Mouse (Mus musculus) gastrocnemius, adult 18-20 months (tissue): ENCODE measurements at regions not wholly inside any gene's neighbourhood (a gene's known extent, or its start where the extent isn't known, plus 50 kb on each side); places are given as distances from the start of the nearest gene placed in this dataset.
A peak's percentile ranks its signal among the peaks of the same experiment; 100 is the strongest.

ENCODE experiments used
- DNase-seq: peaks from one replicate; pipeline ENCODE4 v3.0.0; 2021; ENCODE audit warnings: low spot score

DNA sequence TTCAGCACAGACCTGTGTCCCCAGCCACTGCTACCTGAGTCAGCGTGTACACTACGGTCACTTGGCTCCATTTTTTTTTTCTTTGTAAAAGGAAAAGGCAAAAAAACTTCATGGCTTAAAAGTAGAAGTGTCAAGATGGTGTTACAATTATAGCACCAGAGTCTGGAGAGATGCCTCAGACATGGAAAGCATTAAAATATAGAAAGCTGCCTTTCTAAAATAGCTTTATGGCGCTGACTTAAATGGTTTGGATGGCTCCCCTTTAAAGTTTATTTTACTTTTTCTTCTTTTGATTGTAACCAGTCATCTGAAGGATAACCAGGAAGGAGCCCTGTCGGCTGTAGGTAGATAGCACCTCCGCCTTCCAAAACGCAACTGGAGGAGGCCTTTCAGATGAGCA lies 79.0 kb upstream of the Jade1 start:
- no peak for DNase-seq

- no peak for DNase-seq
Observed at GRCm38 (mm10) chr3:41472586-41472985, 82.9 kb upstream of the Jade1 start.

- DNase-seq, result no peak
Observed at GRCm38 (mm10) chr3:41469106-41469505, 86.4 kb upstream of the Jade1 start.

- DNase-seq, result no peak
Observed at GRCm38 (mm10) chr3:41467857-41468256, 87.7 kb upstream of the Jade1 start.

DNA sequence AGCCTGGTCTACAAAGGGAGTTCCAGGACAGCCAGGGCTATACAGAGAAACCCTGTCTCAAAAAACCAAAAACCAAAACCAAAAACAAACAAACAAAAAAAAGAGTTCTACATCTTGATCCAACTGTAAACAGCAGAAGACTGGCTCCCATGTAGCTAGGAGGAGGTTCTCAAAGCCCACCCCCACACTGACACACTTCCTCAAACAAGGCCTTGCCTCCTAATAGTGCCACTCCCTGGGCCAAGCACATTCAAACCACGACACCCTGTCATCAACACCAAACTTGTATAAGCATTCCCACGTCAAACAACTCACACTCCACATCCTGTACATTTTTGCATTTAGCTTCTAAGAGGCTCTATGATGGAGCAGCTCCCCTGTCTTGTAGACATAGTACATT lies 89.6 kb upstream of the Jade1 start:
- DNase-seq, result no peak

- DNase-seq, result peak; percentile 24
Observed at GRCm38 (mm10) chr3:41462953-41463644, 92.4 kb upstream of the Jade1 start.

- DNase-seq, result no peak
Observed at GRCm38 (mm10) chr3:41460131-41460530, 95.4 kb upstream of the Jade1 start.

- DNase-seq, result no peak
Observed at GRCm38 (mm10) chr3:41458156-41458555, 97.4 kb upstream of the Jade1 start.

DNA sequence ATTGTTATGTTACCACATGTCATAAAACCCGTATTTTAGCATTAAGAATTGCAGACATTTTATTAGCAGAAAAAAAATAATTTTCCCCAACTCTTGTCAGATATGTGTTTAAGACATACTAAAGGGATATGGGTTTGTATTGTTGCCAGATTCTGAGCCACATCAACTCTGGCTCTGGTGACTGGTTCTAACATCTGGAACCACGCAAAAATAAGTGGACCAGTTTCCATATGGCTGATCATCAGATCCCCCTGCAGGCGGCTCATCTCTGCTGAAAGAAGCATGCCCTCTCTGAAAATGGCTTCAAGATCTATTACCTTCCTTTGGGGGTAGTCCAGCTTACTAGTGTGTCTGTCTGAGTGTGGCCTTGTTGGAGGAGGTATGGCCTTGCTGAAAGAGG lies 102.0 kb upstream of the Jade1 start:
- DNase-seq, result no peak

DNA sequence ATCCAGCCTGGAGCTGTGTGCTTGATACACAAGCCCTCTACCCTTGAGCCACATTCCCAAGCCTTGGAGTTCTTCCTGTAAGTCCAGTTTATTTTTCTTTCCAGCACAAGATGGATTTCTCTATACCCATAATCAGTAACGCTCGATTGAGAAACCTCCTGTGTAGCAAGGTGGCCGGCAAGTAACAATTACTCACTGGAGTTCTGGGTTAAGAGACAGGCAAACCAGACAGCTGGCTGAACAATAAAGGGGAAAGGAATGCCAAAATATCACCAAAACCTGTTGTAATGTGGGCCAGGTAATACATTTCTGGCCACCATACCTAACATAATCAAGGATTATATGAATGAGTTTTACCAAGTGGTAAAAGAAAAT lies 102.8 kb upstream of the Jade1 start:
- no peak for DNase-seq

DNA sequence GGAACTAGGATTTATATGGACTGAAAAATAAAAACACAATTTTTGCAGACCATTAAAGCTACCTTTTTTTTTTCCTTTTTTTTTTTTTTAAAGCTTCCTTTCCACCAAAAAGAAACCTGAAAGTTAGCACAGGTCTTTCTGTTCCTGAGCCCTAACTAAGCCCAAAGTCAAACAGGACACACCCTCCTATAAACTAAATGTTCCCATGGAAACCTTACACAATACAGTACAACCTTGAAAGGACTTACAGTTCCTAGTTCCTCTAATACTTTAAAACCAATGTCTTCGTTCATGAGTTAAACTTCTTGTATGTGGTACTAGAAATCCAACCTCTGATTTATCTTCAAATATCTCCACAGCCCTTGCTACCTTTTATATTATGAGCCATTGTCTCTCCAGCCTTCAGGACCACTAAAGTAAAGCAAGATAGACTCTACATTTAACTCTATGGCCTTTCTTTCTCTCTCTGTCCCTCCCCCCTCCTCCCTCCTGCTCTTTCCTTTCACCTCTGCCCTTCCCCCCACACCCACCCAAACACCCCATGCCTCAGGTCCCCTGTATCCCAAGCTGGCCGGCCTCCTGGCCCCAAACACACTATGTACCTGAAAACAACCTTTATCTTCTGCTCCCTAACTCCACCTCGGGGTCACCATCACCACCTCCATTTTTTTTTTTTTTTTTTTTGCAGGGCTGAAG lies 103.4 kb upstream of the Jade1 start:
- no peak for DNase-seq

- DNase-seq, result no peak
Observed at GRCm38 (mm10) chr3:41450696-41451095, 104.8 kb upstream of the Jade1 start.

GRCm38 (mm10) chr3:41444243-41444753 lies 111.2 kb upstream of the Jade1 start:
- no peak for DNase-seq

GRCm38 (mm10) chr3:41436238-41436637 lies 119.3 kb upstream of the Jade1 start:
- DNase-seq, result peak; percentile 36

DNA sequence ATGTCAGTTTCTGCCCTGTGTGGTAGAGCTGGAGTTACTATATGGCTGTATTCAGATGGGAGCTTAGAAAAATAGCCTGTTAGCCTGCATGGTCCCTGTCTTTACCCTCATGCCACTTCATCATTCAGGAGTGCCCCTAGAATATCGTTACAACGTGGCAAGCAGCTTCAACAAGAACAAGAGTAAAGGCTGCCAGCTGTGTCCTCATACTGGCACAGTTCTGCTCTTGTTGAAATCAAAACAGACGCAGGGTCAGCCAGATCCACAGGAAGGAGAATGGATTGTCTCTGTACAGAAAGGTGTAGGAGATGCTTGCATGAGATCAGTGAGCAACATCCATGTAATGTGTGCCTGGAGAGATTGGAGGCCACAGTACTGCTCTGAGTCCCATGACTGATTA lies 122.4 kb upstream of the Jade1 start:
- DNase-seq, result no peak

DNA sequence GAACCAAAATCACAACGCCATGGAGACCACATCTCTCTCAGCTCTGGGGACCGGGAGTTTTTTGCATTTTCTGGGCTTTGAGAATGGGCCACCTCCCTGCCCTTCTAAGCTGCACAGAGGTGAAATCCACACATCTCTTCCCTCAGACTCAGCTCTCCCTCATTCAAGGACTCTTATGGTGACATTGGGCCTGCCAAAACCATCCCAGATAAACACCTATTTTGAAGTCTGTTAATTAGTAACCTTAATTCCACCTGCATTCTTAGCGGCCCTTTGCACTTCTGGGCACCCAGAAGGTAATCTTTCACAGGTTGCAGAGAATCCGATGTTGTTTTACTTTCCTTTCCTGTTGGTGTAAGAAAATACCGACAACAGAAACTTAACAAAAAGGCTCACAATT lies 123.2 kb upstream of the Jade1 start:
- no peak for DNase-seq

DNA sequence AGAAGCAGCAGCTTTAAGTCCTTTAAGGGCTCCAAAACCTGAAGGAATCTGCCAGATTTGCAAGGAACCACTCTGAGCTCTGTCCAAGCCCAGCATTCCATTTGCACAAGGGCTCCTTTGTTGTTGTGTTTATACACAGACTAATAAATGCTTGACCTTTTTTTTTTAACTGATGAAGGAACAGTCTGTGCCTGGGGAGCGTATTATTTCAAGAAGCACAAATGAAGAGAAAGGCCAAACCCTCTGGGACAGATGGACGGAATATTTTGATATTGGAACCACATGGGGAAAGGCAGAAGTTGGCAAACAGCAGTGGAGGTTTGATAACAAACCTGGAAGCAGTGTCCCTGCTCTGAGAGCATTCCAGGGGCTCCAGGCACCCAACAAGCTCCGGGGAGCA lies 125.3 kb upstream of the Jade1 start:
- peak; percentile 69 for DNase-seq

DNA sequence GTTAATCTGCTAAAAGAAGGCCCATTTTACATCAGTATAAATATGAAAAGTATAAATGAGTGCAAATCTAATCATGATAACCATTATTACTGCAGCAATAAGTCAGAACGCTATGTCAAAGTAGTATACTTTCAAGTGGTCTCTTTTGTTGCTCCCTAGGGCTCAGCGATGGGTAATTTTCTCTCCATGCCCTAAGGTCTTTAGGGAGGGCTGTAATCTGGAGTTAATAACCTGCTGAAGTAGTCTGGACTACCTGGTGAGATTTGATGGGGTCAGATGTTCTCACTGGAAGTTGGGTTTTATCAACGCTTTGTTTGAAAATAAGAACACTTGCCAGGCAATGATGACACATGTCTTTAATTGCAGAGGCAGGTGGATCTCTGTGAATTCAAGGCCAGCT lies 128.6 kb upstream of the Jade1 start:
- no peak for DNase-seq

GRCm38 (mm10) chr3:41425863-41426262 lies 129.7 kb upstream of the Jade1 start:
- DNase-seq, result peak; percentile 30

DNA sequence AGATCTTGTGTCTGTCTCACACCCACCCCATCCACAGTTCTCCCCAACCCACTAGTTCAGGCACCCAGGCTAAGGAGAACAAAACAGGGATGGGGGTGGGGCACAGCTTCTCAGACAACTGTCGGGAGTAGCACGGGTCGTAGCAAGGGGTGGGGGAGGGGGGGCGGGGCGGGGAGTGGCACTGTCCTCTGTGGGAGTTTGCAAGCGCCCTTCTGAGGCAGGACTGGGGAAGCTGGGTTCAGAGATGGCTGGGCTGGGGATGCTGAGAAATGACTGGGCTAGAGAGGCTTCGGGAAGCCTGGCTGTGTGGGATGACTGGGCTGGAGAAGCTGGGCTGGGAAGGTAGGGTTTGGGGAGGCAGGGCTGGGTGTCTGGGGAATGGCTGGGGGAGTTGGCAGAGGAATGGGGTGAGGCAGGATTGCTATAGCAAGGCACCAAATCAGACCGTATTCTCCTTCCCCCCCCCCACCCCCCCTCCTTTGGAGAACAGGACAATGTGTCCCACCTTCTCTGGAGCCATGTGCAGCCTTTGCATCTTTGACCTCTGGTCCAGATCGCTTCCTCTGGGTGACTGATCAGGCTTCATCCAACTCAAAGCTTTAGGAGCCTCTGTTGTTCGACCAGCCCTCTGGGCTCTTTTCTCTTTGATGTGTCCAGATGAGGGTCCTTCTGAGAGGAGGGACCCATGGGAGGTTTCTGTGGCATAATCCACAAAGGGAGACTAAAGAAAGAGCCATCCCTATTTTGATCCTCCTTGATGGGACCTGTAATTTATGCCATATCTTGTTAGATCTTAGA lies 131.2 kb upstream of the Jade1 start:
- DNase-seq, result no peak

DNA sequence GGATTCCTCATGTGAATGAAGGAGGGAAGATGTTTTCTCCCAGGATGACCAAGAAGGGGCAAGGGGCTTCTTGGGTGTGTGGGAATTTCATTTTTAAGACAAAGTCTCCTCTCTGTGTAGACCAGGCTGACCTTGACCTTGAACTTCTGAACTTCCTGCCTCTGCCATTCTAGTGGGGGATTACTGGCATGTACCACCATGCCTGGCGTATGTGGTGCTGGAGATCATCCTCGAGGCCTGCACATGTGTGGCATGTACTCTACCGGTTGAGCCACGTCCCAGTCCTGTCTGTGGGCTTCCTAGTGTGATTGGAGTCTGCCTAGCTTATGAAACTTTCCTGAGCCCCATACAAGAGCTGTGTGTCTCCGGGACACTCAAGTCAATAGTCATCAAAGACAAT lies 131.9 kb upstream of the Jade1 start:
- DNase-seq, result no peak
